Mouse (Mus musculus) urinary bladder, postnatal 36 days (tissue): ENCODE results near the gene Snd1.
"Not testable (repeated sequence)": the region's sequence is repeated elsewhere in the genome, so short reads cannot be mapped to it uniquely, and the experiment has no call there.

ENCODE experiments used
- DNase-seq, 2 experiments: peaks; one replicate each; pipeline ENCODE4 v3.0.0; 2022; ENCODE audit warnings: low spot score in 2 of 2, mixed read lengths in 1 of 2

Gene Snd1

DNA sequence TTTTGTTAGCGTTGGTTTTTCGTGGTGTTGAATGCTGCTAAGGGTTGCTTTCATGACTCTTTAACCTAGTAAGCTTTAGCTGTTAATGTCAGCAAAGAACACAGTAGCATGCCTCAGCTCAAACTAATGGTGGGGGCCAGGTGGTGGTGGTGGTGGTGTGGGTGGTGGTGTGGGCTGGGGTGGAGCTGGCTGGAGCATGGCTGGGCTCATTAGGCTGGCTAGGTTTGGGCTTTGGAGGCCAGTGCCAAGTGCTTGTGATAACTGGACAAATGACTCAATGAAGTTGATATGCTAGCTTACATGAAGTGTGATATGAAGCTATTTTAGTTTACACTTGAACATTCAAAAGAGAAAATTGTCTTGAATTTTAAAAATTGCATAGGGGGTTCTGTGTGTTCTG lies 11.1 kb downstream of the Snd1 start:
- no peak for DNase-seq

DNA sequence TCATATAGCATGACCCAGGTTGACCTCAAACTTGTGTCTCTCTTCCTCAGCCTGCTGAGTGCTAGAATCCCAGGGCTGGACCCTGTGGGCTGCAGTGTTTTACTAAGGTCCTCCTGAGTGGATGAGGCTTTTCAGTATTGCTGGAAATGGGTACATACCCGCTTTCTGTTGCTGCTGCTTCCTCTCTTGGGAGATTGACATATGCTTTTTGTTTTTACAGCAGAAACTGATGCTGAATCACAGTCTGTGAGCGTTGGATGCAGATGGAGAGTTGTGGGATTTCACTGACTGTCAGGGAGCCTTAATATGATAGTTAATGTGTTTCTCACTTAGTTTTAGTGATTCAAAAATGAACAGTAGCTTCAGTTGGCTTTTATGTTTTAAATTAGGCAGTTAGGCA lies 11.5 kb downstream of the Snd1 start:
- DNase-seq = no peak

DNA sequence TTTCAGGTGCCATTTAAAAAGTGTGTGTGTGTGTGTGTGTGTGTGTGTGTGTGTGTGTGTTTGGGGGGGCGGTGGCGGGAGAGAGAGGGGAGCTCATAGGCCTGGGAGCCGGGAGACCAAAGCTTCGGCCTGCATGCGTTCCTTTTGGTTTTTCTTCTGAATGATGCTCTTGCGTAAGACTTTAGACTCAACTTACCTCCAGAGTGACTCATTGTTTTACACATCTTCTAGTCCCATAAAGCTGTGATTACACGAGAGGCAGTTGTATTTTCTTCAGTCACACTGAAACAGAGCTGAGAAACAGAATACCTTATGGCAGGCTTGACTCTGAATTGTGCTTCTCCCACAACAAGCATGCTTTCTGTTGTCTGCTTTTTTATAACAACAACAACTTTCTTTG lies 12.0 kb downstream of the Snd1 start:
- no peak for DNase-seq

DNA sequence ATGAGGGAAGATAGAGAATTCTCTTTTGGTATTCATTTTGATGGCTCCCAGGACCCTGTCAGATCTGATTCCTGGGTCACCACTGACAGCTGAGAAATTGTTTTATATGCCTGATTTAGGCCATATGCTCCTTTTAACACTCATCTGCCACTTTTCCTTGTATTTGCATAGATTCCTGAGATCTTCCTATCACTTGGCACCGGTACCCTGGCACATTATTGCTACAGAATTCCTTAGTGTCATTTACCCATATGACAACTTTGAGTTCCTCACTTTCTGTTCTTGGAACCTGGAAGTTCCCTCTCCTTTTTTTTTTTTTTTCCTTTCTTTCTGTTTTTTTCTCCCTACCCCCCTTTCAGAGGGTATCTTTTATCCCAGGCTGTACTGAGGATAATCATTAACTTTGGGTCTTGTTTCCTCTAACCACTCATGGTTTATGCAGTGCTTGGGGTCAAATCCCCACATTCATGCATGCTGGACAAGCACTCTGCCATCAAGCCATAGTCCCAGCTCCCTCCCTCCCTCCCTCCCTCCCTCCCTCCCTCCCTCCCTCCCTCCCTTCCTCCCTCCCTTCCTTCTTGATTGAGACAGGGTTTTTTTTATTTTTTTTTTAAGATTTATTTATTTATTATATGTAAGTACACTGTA lies 13.4 kb downstream of the Snd1 start:
- no peak for DNase-seq

DNA sequence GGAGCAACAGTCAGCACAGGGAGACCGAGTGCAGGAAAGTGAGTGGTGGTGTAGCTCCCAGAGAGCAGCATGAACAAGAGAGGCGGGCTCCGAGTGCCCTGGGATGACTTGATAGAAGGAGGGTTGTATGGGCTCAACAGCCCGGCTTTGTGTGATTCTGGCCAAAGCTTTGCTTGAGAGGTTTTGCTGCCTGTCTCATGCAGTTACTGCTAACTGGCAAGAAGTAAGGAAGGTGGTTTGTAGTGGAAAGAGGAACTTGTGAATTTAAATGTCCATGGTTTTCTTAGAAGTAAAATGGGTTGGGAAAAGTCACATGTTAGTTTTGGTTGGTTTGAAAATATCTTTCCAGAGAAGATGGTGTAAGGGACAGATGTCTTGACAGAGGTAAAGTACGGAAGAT lies 15.7 kb downstream of the Snd1 start:
- no peak for DNase-seq

DNA sequence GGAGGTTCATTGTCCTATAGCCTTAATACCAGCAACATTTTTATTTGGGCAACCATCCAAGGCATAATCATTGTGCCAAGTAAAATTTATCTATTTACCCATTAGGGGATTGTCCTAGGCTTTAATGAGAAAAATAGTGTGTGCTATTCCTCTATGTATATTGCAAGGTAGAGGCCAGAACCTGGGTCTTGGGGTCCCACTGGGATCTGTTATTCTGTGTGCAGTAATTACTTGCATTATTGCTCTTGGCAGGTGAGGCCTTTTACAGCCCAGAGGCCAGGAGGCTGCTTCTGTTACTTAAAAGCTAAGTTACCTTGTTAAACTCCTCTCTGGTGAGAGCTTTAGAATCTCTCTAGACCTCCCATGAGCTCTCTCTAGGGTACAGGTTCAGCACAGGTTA lies 16.3 kb downstream of the Snd1 start:
- no peak for DNase-seq

DNA sequence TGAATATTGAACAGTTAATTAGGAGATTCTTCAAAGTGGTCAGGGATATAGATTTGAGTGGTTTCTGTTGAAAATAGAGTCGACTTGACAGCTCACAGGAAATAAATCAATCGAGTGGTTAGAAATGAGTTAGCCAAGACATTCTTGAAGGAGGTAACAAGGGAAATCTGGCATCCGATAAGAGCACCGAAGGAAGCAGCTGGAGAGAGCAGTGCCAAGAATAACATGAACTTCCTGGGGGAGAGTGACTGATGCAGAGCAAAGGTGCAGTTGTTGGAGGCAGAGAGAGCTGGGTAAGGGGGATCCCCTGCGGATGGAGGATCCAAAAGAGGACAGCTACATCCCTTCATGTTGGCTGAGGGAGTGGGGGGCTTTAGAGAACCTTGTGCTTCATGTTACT lies 22.9 kb downstream of the Snd1 start:
- no peak for DNase-seq

DNA sequence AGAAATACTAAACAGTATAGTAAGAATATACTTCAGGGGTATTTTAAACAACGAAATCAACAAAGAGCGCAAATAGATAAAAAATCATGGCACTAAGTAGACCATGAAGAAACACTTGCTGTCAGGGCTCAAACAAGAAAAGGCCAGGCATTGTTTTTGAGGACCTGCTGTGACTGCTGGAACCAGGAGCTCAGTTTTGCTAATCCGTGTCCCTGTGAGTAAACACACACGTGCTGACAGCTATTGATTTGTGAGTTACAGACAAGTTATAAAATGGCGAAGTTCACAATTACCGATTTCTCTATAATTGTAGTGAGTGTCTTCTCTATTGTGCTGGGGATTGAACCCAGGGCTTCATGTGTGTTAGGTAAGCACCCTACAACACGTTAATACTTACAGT lies 27.6 kb downstream of the Snd1 start:
- no peak for DNase-seq

DNA sequence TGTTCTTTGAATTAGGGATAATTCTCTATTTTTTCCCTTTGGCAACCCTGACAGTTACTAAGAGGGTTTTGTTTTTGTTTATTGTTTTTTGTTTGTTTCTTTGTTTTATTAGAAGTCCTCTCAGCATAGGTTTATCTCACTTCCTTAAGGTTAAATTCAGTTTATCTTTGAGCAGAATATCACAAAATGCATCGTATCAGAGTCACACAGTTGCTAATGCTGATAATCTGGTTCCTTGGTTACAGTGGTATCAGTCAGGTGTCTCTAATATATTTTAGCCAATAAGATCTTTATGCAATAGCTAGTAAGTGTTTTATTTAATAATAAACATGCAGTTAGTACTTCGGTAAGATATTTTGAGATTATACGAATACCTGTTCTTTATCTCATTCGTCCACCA lies 28.2 kb downstream of the Snd1 start:
- no peak for DNase-seq

DNA sequence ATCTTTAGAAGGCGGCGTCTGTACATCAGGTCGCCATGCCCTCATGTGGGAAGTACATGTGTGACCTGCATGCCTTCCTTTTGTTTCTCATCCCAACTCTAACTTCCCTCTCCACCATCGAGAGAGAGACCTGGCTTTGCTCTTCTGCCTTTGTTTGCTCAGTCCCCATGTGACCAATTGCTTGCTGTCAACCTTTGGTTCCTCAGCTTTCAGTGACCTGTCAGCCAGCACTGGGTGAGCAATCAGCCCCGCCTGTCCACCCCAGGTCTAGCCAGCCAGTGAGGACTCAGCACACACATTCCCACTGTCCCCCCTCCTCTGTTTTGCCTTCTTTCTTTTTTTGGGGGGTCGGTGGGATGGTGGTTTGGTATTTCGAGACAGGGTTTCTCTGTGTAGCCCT lies 29.7 kb downstream of the Snd1 start:
- DNase-seq = no peak

DNA sequence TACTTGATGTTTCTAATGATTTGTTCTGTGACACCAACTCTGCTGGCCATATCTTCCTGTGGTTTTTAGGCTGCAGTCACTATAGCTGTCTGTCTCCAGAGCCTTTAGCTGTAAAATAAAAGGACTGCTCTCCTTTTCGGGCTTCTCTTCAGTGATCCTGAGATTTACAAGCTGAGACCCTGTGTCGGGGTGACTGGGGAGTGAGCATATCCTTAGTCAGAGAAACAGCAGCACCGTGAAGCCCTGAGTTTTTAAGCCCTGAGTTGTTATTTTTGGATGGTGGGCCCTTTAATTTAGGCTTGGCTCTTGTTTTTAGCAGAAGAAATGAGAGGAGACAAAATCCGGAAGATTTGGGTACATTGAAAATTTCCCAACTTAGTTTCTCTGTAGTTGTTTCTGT lies 32.8 kb downstream of the Snd1 start:
- no peak for DNase-seq

DNA sequence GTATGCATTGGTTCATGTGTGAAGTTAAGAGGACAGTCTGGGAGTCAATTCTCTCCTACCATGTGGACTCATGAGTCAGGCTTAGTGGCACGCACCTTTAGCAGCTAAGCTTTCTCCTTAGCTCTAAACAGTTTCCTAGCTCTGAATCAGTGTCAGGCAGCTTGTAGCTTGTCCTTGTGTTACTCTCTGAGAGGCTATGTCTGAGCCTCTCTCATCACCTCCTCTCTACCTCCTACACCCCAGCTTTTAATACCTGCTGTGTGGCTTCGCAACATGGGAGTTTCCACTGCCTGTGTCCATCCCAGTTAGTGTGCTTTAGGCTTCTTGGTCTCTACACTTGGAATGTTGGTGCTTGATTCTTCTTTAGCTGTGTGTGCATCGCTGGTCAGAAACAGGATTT lies 39.3 kb downstream of the Snd1 start:
- DNase-seq = no peak

DNA sequence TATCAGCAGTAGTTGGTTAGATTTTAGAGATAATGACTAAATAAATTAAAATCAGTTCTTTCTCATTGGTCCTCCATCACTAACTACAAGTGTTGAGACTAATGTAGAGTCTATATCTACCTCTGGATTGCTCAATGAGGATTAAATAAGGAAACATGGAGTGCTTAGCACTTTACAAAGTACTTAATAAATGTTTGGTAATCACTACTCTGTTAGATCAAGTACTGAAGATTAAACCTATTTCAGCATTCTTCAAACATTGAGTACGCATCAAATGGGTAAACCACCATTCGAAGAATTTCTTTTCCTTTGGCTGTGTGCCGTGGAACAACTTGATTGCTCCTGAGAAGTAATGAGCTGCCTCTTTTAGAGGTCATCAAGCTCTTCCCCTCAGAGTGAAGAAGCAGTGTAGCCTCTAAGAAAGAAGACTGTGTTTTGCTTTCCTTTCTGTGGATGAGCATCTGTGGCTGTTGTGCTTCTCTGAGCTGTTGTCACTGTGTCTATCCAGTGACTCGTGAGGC lies 40.0 kb downstream of the Snd1 start:
- no peak for DNase-seq

DNA sequence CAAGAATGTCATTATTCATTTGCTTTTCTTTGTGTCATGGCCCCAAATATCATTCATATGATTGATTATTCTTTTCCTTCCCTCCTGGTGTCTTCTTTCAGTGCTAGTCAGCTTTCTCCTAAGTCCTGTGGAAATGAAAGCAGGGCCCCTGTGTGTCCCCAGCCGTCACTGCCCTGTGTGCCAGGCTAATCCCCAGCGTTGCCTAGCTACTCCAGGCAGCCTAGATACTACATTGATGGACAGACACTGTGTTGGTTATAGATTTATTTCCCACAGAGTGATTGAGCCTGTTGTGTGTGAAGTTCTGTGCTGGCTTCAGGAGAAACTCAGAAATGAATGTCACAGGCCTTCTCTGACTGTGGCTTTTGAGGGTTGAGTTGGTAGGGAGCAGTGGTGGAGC lies 41.7 kb downstream of the Snd1 start:
- DNase-seq = no peak

DNA sequence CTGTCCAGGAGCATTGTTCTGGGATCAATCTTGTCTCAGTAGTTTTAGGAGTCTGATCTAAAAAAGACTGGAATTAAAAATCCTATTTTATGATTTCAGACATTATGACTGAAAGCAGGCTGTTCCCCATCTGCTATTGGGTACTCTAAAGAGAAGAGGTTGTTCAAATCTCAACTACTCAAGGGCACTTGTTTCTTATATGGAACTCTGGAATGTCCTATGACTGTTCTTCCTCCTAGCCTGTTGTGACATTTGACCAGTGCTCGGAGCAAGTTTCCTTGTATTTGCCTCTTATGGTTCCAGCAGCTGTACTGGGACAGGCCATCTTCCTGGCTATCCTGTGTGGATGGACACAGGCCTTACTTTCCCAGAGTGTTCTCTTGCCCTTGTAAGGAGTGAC lies 42.1 kb downstream of the Snd1 start:
- DNase-seq = no peak

DNA sequence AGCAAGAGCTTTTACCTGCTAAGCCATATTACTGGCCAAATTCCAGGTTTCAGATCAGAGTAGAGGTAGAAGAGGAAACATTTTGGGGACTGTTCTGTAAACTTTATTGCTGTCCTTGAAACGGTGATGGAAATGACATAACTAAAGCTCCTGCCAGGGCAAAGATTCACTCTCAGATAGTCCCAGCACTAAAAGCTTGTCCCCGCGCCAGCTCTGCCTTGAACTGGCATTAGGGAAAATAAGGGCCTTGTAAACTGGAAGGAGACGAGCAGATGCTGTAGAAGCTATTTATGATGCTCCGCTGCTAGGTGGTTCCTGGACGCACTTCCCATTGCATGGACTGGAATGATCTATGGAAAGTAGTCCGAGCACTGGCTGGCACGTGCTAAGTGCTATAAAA lies 44.5 kb downstream of the Snd1 start:
- DNase-seq = no peak

DNA sequence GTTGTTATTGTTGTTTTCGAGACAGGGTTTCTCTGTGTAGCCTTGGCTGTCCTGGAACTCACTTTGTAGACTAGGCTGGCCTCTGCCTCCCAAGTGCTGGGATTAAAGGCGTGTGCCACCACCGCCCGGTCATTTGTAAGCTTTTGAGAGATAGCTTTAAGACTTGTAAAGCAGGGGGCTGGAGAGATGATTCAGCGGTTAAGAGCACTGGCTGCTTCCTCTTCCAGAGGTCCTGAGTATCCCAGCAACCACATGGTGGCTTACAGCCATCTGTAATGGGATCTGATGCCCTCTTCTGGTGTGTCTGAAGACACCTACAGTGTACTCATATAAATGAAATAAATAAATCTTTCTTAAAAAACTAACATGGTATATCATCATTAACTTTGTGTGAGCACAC lies 45.8 kb downstream of the Snd1 start:
- not testable (repeated sequence) for DNase-seq

DNA sequence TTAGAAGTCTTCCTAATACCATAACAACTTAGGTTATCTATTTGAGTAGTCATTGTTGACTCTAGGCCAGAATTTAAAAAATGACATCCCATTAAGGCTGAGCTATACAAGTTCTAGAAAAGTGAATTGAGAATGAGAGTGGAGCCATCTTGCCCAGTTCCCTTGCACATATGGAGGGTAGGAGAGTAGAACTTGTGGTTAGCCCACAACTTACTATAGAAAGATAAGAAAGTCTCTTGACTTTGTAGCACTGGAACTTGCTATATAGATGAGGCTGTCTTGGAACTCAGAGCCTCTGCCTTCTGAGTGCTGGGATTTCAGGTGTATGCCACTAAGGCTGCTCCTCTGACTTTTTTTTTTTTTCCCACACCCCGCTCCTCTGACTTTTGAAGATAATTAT lies 46.5 kb downstream of the Snd1 start:
- DNase-seq = no peak

DNA sequence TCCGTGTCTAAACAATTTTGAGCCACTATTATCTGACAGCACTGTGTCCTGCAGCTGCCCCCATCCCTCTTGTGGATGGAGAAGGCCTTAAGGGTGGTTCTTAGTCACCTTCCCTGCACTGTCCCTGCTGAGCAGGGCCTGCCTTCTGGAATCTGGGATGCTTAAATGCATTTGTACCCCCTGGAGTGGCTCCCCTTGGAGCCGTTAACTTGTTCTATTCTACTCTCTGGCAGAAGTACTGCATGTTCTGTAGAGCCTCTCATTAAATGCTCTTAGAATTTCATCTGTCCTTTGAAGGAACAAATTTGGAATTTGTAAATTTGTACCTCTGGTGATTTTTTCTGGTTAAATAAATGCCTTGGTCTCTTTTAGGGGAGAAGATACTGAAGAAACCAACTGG lies 50.6 kb downstream of the Snd1 start:
- DNase-seq = no peak

DNA sequence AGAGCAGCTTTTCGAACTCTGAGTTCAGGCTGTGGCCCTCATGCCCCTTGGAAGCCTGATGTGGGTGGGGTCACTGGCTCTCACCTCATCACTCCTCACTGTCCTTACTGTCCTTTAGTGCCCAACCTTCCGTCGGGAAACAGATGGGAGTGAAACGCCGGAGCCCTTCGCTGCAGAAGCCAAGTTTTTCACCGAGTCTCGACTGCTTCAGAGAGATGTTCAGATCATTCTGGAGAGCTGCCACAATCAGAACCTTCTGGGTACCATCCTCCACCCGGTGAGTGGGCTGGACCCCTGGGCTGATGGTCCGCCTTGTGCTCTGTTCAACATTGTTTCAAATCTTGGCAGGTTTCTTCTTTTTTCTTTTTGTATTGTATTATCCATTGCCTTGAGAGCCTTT lies 52.5 kb downstream of the Snd1 start:
- no peak for DNase-seq

DNA sequence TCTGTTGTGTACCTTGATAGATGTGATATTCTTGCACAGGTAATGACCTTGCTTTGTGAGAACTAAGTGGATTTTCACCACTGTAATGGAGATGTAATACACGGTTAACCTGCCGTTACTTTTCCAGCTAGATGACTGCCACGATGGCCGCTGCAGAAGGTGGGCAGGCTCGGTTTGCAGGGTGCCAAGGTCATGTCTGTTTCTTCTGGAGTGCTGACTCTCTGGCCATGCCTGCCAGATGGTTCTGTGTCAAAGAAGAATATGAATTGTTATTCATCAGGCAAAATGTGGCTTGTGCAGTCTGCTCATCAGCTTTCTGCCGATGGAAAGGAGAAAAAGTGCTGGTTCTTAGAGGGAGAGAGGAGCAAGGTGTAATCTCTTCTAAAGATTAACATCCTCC lies 53.3 kb downstream of the Snd1 start:
- no peak for DNase-seq

DNA sequence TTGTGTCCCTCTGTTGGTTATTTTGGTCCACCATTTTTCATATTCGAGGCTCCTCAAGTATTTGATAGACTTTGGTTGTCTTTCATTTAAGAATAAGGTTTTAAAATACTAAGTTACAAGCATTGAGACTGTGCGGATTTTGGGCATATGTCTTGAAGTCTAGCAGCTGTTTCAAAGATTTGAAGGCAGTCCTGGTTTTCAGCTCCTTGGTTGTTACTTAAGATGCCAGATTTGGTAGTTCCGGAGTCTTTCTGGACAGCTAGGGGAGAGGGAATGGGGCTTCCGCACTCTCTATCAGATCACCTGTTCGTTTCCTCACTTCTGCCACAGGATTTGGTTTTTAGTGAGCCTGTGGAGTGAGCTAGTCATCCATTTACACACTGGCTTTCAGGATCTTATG lies 61.5 kb downstream of the Snd1 start:
- no peak for DNase-seq

DNA sequence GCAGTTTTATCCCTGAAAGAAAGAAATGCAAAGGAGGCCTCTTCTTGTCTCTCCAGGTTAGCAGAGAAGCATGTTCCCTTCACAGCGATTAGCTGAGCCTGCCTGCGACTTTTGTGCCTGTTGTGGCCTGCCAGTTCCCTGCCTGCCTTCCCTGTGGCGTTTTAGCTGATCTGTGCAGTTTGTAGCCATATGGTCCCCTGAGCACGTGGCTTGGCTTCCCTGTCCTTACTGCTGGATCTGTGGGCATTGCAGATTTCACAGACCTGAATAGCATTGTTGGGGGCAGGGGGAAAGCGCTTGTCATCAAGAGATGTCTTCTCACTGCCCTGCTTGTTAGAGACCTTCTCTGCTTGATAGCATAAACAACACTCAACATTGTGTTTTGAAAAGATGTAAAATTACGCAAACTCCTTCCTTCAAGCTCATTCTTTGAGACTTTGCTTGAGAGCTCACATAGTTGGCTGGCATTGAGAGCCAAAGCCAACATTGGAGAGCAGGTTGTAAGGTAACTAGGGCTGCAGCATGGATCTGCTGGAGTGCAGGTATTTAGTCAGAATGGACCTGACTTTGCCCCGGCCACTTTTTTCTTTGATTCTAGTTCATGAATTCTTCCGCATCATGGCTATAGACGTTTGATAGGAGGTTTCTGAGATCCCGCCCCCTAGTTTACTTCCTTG lies 63.0 kb downstream of the Snd1 start:
- DNase-seq = no peak

DNA sequence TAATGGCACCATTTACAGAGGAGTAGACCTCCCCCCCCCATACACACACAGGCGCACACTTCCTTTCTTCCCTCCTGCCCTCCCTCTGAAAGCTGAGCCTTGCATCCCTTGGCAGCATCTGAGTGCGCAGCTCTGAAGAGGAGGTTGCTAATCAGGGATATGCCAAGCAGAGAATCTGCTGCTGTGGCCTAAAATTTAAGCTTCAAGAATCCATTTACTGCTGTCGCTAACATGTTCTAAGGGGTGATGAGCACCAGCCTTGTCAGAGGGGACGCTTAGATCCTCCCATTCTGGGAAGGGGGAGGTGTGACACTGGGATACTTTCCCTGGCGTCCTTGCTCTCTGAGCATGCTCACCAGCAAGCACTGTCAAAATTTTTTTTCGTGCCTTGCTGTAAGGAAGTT lies 67.4 kb downstream of the Snd1 start:
- DNase-seq = no peak
